Mouse (Mus musculus) liver, embryonic 14.5 days (tissue): ENCODE data around the gene Megf11.

Experiments used
- CTCF ChIP-seq: IDR thresholded peaks from 2 replicates; pipeline ENCODE4 v1.5.1; 2016; ENCODE audit warnings: antibody characterized with exemption, low read depth, control low read depth
- EP300 ChIP-seq: IDR thresholded peaks from 2 replicates; pipeline ENCODE4 v1.6.1; 2016; ENCODE audit warnings: antibody characterized with exemption, low read depth

DNA sequence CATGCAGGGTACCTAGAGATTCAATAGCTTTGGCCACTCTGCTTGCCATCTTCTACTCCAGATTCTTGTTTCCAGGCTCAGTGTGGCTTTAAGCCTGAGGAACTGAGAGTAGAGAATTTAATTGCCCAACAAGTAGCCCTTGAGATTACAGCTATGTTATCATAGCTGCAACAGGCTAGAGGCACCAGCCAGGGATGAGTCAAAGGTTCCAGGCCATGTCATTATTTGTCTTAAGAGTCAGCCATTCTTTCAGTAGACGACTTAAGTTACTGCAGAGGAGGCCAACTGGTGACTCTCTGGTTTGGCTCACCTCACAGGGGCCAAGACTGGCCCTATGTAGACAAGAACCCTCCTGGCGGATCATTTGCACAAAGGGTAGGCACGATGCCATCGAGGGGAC, 311.0 kb downstream of the Megf11 start:
- TF ChIP-seq CTCF: no peak
- no peak for TF ChIP-seq EP300
